In genomic region chr2:62564687-62565086, GRCm38 (mm10) we compare ENCODE assay signal across 10 mouse cellular contexts.
"Had no signal": no experiment of that assay in that cellular context is flagged by ENCODE, and none has a peak within 500 bp of the region (broad histone marks: within the 10 kb centered on the region; RNA-seq: fewer than 3 reads in every experiment).

No protein-coding gene starts in this region.

- ATAC-seq: midbrain, embryonic 13.5 days; midbrain, embryonic 15.5 days had no signal

- DNase-seq: lung, adult 18-20 months; lung, embryonic 14.5 days; lung, postnatal 10 days; lung, postnatal 4 days; right cerebral cortex, postnatal 14 days; thymus, adult 2 months; thymus, postnatal 25 days; thymus, postnatal 4 days had no signal
